Mouse (Mus musculus) layer of hippocampus, adult 2 months (tissue): ENCODE measurements around the gene Tgtp2. TPM values are rescaled to one million over a fixed set of nuclear protein-coding genes. Genes with fewer than 3 reads are reported as not detected.
"Not testable (repeated sequence)": the region's sequence is repeated elsewhere in the genome, so short reads cannot be mapped to it uniquely, and the experiment has no call there.

ENCODE experiments used
- DNase-seq, 2 experiments: peaks; one replicate each; pipeline ENCODE4 v3.0.0; 2022; ENCODE audit warnings: low spot score in 2 of 2
- H3K27ac ChIP-seq: fragments of 200-600 bp; 2 replicates; pipeline ENCODE4 v1.8.1; 2022
- H3K4me3 ChIP-seq: fragments of 200-600 bp; 2 replicates; pipeline ENCODE4 v1.8.1; 2022; ENCODE audit warnings: mild to moderate bottlenecking
- CTCF ChIP-seq: fragments of 200-600 bp; conservative IDR thresholded peaks from 2 replicates; pipeline ENCODE4 v1.8.1; 2022; ENCODE audit warnings: antibody characterized with exemption, mild to moderate bottlenecking, moderate library complexity
- total RNA-seq, 2 experiments: library from RNA; stranded (reverse); gene quantifications; 2 replicates each; pipeline ENCODE4 v1.2.3; 2021

Gene Tgtp2
- total RNA-seq, 2 experiments from 2014 or later: 0.59 TPM; not detected in 1

DNA sequence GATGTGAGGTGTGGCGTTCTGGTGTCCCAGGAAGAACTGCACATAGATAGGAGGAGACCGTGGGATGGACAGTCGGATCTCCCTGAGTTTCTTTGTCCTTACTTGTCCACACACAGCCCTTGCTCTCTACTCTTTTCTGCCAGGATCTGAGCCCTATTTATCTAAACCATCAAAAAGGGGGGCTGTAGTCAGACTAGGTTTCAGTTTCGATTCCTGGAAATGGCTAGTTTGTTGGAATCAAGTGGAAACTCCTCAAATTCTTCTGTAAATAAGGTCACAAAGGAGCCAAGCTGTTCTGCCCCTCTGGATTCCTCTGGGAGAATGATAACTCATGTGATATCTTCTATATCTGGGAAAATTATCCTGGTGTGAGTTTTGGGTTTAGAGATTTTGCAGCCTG, 17.4 kb upstream of the Tgtp2 start:
- no peak overlapping the region for H3K4me3 ChIP-seq

DNA sequence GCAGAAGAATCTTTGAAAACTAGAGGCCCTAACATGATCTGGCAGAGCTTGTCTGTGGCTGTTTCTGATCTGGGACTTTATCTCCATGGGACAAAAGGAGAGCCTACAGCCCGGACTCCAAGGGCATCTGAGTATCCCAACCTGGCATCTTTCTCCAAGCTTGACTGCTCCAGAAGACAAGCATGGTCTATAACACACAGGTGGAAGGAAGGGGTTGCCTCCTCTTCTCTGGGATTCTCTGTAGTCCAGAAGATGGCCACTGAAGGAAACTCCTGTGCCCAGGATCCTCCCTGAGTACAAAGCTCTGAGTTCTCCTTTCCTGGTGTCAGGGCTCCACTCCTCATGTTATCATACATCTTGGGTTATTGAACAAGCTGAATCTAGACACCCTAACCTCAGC, 16.6 kb upstream of the Tgtp2 start:
- no peak overlapping the region for H3K27ac ChIP-seq
- no peak for DNase-seq
- no peak overlapping the region for H3K4me3 ChIP-seq
- no peak for TF ChIP-seq CTCF

More for the DNA sequence above, 17.4 kb upstream of the Tgtp2 start:
- TF ChIP-seq CTCF: no peak
- peak overlapping the region; percentile 14; the same call in 1 of the 2 replicates for H3K27ac ChIP-seq
- DNase-seq: no peak

DNA sequence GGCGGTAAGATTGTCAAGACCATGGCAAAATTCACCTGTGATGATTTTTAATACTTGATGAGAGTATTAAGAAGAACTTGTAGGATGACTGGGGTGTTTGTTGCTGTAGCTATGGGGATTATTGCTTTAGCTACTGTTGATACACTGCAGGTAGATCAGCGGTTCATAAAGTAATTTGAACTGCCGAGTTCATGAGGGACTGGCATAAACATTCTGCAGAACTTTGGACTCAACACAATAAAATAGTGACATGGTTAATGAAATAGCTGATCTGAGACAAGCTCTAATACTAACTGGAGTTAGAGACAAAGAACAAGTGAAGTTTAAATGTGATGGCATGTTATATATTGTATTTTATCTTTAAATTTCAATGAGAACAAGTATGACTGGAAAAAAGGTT, 14.7 kb upstream of the Tgtp2 start:
- no peak overlapping the region for H3K27ac ChIP-seq
- TF ChIP-seq CTCF: no peak
- no peak overlapping the region for H3K4me3 ChIP-seq
- DNase-seq: no peak

DNA sequence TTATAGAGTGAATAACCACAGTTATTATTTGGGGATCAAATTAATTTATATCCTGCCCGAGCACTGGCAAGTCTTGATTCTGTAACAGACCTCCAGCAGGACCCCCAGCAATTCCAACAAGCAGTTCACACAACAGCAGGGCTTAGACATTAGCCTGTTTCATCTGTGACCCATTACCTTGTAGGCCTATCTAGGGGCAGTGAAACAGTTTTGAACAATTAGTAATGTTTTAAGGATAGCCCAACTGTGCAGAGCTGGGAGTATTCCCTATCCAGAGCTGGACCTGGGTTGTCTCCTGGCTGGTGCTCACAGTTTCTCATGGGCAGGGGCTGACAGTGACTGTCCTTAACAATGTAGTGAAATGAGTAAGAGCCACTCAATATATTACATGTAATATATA, 13.0 kb upstream of the Tgtp2 start:
- no peak overlapping the region for H3K27ac ChIP-seq
- no peak for DNase-seq
- no peak overlapping the region for H3K4me3 ChIP-seq
- TF ChIP-seq CTCF: no peak

DNA sequence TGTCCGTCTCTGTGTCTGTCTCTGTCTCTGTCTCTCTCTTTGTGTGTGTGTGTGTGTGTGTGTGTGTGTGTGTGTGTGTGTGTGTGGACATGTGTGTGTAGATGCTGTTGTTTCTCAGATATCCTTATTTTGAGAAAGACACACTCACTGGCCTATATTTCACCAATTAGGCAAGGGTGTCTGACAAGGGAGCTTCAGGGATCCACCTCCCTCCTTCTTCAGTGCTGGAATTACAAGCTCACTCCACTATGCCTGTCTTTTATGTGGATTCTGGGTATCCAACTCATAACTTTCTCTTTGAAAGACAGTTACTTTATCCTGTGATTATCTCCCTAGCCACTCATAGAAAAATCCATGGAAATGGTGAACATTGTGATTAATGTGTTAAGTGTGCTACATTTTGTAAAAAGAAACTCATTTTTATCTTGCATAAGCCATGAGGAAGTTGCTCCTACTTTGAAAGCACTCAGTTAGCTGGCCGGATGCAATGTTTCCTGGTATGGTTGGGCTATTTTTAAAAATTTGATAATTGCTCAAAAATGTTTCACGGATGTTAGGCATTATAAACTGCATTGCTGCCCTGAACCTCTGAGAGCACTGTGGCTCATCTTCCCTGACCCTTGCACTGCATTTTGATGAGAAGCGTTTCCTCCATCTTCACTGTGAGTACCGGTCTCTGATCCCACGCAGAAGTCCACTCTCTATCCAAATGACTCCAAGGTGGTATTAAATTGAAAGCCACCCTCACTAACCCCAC, 12.2 kb upstream of the Tgtp2 start, which contains the start of gene Ifi47:
Gene Ifi47 (plus strand): TSS at position 587 of the 757 bp plus-strand sequence.
- peak within 1 kb of the TSS; percentile 57; the same call in 1 of the 2 replicates for H3K27ac ChIP-seq
- not testable (repeated sequence) for DNase-seq, H3K4me3 ChIP-seq

DNA sequence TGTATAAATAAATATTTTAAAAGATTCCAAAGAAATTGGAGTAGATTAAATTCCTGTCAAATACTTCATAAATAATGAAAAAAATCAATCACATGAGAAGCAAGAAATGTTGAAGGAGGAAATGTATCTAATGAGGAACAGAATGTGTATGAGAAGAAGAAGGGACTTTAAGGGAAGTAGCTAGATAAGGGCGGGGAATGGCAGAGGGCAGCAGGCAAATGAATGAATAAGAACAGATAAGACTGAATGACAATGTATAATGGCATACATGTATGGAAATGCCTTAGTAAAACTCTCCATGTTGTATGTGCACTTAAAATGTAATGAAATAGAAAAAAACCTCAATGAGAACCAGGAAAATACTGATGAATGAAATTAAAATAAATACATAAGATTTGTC, 4.4 kb upstream of the Tgtp2 start:
- no peak for DNase-seq
- no peak for TF ChIP-seq CTCF
- Histone ChIP-seq H3K27ac (no peak overlapping the region), H3K4me3 (no peak overlapping the region)

DNA sequence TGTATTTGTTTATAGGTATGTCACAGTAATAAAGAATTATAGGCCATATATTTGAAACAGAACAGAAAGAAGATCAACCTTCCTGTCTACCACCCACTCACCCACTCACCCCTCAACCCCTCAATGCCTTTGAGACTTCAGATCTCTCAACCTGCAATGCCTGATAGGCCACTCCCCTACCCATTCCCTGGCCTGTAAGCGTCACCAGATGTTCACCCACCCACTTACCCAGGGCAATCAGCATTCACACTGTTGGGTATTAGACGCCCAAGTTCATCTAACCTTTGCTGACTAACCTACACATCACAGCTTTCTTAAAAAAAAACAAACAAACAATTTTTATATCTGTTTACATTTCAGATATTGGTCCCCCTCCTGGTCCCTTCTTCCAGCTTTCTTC, 2.1 kb downstream of the Tgtp2 start:
- H3K4me3 ChIP-seq, DNase-seq, H3K27ac ChIP-seq: not testable (repeated sequence)

DNA sequence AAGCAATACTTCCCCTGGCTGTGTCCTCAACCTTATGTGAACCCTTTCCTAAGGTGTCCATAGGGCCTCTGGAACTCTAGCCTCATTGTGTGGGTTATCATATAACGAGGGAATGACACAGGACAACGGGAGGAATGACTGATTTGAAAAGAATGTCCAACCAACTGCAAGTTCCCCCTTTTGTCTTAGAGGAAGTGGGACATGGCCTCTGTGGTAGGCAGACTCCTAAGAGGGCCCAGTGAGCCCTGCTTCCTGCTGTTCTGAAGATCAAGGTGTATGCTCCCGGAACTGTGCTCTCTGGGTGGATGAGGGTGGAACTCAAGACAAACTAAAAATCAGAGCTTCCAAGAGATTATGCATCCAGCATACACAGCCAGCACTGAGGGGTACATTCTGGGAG, 3.9 kb downstream of the Tgtp2 start:
- not testable (repeated sequence) for H3K27ac ChIP-seq, DNase-seq, H3K4me3 ChIP-seq

DNA sequence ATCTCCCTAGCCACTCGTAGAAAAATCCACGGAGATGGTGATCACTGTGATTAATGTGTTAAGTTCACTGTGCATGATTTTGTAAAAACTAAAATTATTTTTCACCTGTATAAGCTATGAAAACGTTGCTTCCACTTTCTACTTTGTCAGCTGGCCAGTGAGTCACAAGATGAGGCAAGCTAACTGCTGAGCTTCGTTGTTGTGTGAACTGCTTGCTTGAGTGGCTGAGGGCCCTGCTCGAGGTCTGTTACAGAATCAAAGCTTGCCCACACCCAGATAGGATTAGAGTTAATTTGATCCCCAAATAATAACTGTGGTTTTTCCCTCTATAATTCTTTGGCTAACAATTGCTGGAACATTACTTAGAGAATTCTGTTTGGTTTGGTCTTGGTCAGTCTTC, 12.1 kb downstream of the Tgtp2 start:
- not testable (repeated sequence) for DNase-seq, H3K27ac ChIP-seq, H3K4me3 ChIP-seq

DNA sequence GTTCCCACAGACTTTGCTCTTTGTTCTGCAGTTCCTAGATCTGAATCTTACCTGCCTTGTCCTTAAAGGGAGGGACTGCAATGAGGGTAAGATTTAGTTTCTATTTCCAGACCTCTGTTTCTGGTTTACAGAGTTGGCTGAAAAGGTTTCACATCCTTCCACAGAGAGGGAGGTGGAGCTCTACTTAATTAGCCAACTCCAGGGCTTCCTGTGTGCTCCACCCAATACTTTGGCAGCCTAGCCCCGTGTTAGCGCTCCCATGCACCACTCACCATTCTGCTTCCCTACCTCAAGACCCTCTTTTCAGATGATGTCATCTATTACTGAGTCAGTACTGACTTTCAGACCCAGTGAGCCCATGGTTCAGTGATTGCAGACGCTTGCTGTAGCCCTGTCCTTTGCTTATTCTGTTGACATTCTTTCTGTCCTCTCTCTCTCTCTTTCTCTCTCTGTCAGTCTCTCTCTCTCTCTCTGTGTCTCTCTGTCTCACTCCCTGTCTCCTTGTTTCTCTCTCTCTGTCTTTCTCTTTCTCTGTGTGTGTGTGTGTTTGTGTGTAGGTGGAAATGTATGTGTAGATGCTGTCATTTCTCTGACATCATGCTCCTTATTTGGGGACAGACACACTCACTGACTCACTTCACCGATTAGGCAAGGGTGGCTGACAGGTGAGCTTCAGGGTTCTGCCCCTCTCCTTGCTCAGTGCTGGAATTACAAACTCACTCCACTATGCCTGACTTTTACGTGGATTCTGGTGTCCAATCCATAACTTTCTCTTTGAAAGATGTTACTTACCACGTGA, 12.7 kb downstream of the Tgtp2 start, which contains the start of gene 9930111J21Rik2:
Gene 9930111J21Rik2 (minus strand): TSS at position 150 of the 799 bp plus-strand sequence.
- not testable (repeated sequence) for H3K27ac ChIP-seq, DNase-seq, H3K4me3 ChIP-seq

DNA sequence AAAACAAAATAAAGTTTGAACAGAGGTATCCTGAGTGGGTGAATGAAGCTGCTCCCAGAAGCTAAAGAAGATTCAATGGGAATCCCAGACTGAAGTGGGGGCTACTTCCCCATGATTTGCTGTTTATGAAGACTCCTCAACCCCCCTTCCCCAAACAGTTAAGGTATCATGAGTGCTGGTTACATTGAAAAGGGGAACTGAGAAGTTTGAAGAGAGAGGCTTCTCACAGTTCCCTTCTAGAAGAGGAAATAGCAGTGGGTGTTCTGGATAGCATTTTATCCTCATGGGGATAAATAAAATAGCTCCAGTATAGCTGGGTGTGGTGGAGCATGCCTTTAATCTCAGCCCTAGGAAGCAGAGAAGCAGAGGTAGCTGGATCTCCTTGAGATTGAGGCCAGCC, 13.9 kb downstream of the Tgtp2 start:
- H3K27ac ChIP-seq, H3K4me3 ChIP-seq: not testable (repeated sequence)

DNA sequence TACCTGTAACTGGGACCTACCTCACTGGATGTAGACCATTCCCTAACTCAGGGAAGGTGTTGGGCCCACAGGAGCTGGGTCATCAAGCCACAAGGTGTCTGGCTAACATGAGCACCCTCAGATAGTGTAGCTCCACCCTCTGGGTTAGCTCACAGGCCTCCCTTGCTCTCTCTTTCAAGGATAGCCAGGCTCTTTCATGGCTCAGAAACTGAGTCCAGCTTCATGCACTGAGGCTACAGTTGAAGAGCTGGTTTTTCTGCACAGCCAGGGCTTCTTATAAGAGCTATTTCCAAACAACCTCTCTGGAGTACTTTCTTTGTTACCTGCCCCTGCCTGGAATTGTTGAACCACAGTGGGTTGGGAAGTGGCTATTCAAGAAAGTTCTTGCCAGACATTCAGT, 51.9 kb downstream of the Tgtp2 start:
- H3K27ac ChIP-seq, DNase-seq, H3K4me3 ChIP-seq: not testable (repeated sequence)

More for the DNA sequence above, 13.9 kb downstream of the Tgtp2 start:
- not testable (repeated sequence) for DNase-seq

Other genes starting within 250 kb of the Tgtp2 start
- 10 to 100 TPM; 56.8 to 61.5 TPM for gene Trim41, start 246.9 kb downstream of the Tgtp2 start, total RNA-seq
- 1 to 10 TPM; 2.6 to 2.8 TPM for gene Trim7, start 238.1 kb downstream of the Tgtp2 start, total RNA-seq
- gene Gm12184, start 237.6 kb downstream of the Tgtp2 start, total RNA-seq: 1 to 10 TPM in 1 of 2 experiments, under 1 TPM in 1; 0.79 to 1.3 TPM
- 1 to 10 TPM; 3.6 to 4.3 TPM for gene Irgm1, start 192.5 kb downstream of the Tgtp2 start, total RNA-seq
- under 1 TPM; 0.12 to 0.38 TPM for gene Gm5431, start 162.0 kb downstream of the Tgtp2 start, total RNA-seq
- gene Psme2b, start 118.0 kb downstream of the Tgtp2 start, total RNA-seq: 1 to 10 TPM; 1.2 to 1.3 TPM
- gene Olfr56, start 85.3 kb downstream of the Tgtp2 start, total RNA-seq: not detected
- 1 to 10 TPM in 1 of 2 experiments, under 1 TPM in 1; 0.91 to 1.8 TPM for gene 9930111J21Rik1, start 84.8 kb downstream of the Tgtp2 start, total RNA-seq
- gene Gm12185, start 72.0 kb downstream of the Tgtp2 start, total RNA-seq: under 1 TPM; 0.13 to 0.25 TPM
- gene Tgtp1, start 70.0 kb downstream of the Tgtp2 start, total RNA-seq: under 1 TPM; 0.27 to 0.54 TPM
- 1 to 10 TPM; 1.0 to 2.0 TPM for gene 9930111J21Rik2, start 13.0 kb downstream of the Tgtp2 start, total RNA-seq
- gene Ifi47, start 12.4 kb upstream of the Tgtp2 start, total RNA-seq: under 1 TPM; 0.41 to 0.56 TPM
- not detected for gene Olfr1396, start 50.7 kb upstream of the Tgtp2 start, total RNA-seq
- gene Olfr1395, start 78.1 kb upstream of the Tgtp2 start, total RNA-seq: not detected
- gene Olfr1394, start 90.2 kb upstream of the Tgtp2 start, total RNA-seq: not detected
- not detected for gene Btnl9, start 123.0 kb upstream of the Tgtp2 start, total RNA-seq
- 10 to 100 TPM; 46.7 to 51.2 TPM for gene Zfp62, start 139.1 kb upstream of the Tgtp2 start, total RNA-seq
- gene Mgat1, start 180.0 kb upstream of the Tgtp2 start, total RNA-seq: 10 to 100 TPM; 62.1 to 64.3 TPM
- gene Olfr1393, start 214.1 kb upstream of the Tgtp2 start, total RNA-seq: not detected
- not detected for gene Olfr1392, start 221.1 kb upstream of the Tgtp2 start, total RNA-seq
- gene Olfr10, start 240.5 kb upstream of the Tgtp2 start, total RNA-seq: not detected